Mouse (Mus musculus) limb, embryonic 14.5 days (tissue): ENCODE measurements at regions not wholly inside any gene's neighbourhood (a gene's known extent, or its start where the extent isn't known, plus 50 kb on each side); places are given as distances from the start of the nearest gene placed in this dataset. TPM values are rescaled to one million over a fixed set of nuclear protein-coding genes. Genes with fewer than 3 reads are reported as not detected.

Experiments
- ATAC-seq: fragments of 200-750 bp; cut with Nextera tagmentation; 2 replicates; pipeline ENCODE4 v1.8.0; 2017; ENCODE audit warnings: low read depth, moderate number of reproducible peaks, moderate TSS enrichment; ENCODE audit not compliant: low FRiP score
- DNase-seq: peaks from one replicate; pipeline ENCODE4 v3.0.0-alpha.2; 2015; ENCODE audit warnings: low spot score
- H3K27ac ChIP-seq: fragments of 300-500 bp; sonication (generic); replicated peaks from 2 replicates; pipeline ENCODE4 v1.5.1; 2014; ENCODE audit warnings: low read depth, mild to moderate bottlenecking, low read length, moderate library complexity, mixed read lengths
- H3K27me3 ChIP-seq: fragments of 300-500 bp; sonication (generic); 2 replicates; pipeline ENCODE4 v1.6.1; 2014; ENCODE audit warnings: low read length, mixed read lengths; ENCODE audit not compliant: control insufficient read depth, insufficient read depth
- H3K36me3 ChIP-seq: fragments of 300-500 bp; sonication (generic); 2 replicates; pipeline ENCODE4 v1.6.1; 2014; ENCODE audit warnings: mild to moderate bottlenecking, low read length, moderate library complexity, mixed read lengths; ENCODE audit not compliant: control insufficient read depth, insufficient read depth
- H3K4me1 ChIP-seq: fragments of 300-500 bp; sonication (generic); 2 replicates; pipeline ENCODE4 v1.6.1; 2014; ENCODE audit warnings: antibody characterized with exemption, low read length, mixed read lengths; ENCODE audit not compliant: control insufficient read depth, insufficient read depth
- H3K4me2 ChIP-seq: fragments of 300-500 bp; sonication (generic); replicated peaks from 2 replicates; pipeline ENCODE4 v1.6.1; 2014; ENCODE audit warnings: low read depth, mild to moderate bottlenecking, low read length, moderate library complexity; ENCODE audit not compliant: severe bottlenecking
- H3K4me3 ChIP-seq: fragments of 300-500 bp; sonication (generic); replicated peaks from 2 replicates; pipeline ENCODE4 v1.5.1; 2014; ENCODE audit warnings: low read length
- H3K9ac ChIP-seq: fragments of 300-500 bp; sonication (generic); 2 replicates; pipeline ENCODE4 v1.6.1; 2014; ENCODE audit warnings: mild to moderate bottlenecking, low read depth, low read length, moderate library complexity; ENCODE audit not compliant: severe bottlenecking
- H3K9me3 ChIP-seq: fragments of 300-500 bp; sonication (generic); 2 replicates; pipeline ENCODE4 v1.6.1; 2016; ENCODE audit warnings: low read length; ENCODE audit not compliant: control insufficient read depth
- POLR2A ChIP-seq: fragments of 200-500 bp; IDR thresholded peaks from 2 replicates; pipeline ENCODE4 v1.8.0; 2012; ENCODE audit warnings: inconsistent platforms, mild to moderate bottlenecking, moderate library complexity, borderline replicate concordance; ENCODE audit not compliant: insufficient read depth, insufficient read length; ENCODE audit errors: extremely low read depth
- WGBS: fragments of 180-500 bp; shearing (Covaris S2); extraction: QIAGEN DNeasy Blood & Tissue Kit; methylation state at CpG from one replicate; pipeline ENCODE4 v1.1.7; 2014; 5-methylcytosine and 5-hydroxymethylcytosine counted together
- microRNA counts: library from miRNA; unstranded; fragments of <30 nt; microRNA quantifications from one replicate; lab custom pipeline; 2016
- microRNA-seq: library from miRNA; unstranded; fragments of <30 nt; microRNA quantifications from one replicate; pipeline ENCODE4, GENCODE M21; 2016

GRCm38 (mm10) chr2:94239573-94239972 lies 81.8 kb upstream of the Hsd17b12 start:
- H3K4me2 ChIP-seq, result no peak overlapping the region
- 18% methylated on average over 9 of the region's 9 CpGs for WGBS
- ATAC-seq, result no peak

GRCm38 (mm10) chr2:94236479-94236878 lies 78.7 kb upstream of the Hsd17b12 start:
- Histone ChIP-seq H3K27ac (no peak overlapping the region), H3K36me3 (no peaks in the 10 kb centered on the region), H3K4me3 (no peak overlapping the region), H3K27me3 (peaks cover 44% of the 10 kb centered on the region), H3K9ac (no peak overlapping the region), H3K4me1 (0 out of 2 replicates have a peak, but pooled peaks cover under 1% of the 10 kb centered on the region), H3K4me2 (no peak overlapping the region), H3K9me3 (no peaks in the 10 kb centered on the region)
- DNase-seq, result no peak
- 50% methylated on average over 3 of the region's 3 CpGs for WGBS
- no peak for TF ChIP-seq POLR2A
- no peak for ATAC-seq

More at GRCm38 (mm10) chr2:94239573-94239972, 81.8 kb upstream of the Hsd17b12 start:
- no peak for TF ChIP-seq POLR2A
- peaks cover 74% of the 10 kb centered on the region for H3K27me3 ChIP-seq
- no peak overlapping the region for H3K27ac ChIP-seq
- H3K4me3 ChIP-seq, result no peak overlapping the region
- 0 out of 2 replicates have a peak, but pooled peaks cover 2% of the 10 kb centered on the region for H3K4me1 ChIP-seq
- H3K9ac ChIP-seq, result no peak overlapping the region
- no peak for DNase-seq
- no peaks in the 10 kb centered on the region for H3K36me3 ChIP-seq
- H3K9me3 ChIP-seq, result no peaks in the 10 kb centered on the region

- Histone ChIP-seq H3K9ac (no peak overlapping the region), H3K4me2 (no peak overlapping the region), H3K9me3 (no peaks in the 10 kb centered on the region), H3K4me3 (no peak overlapping the region), H3K27ac (no peak overlapping the region), H3K4me1 (no peaks in the 10 kb centered on the region), H3K36me3 (no peaks in the 10 kb centered on the region), H3K27me3 (peaks cover 16% of the 10 kb centered on the region)
- 91% methylated on average over 7 of the region's 7 CpGs for WGBS
- no peak for ATAC-seq
- no peak for DNase-seq
- no peak for TF ChIP-seq POLR2A
These were observed 75.8 kb upstream of the Hsd17b12 start for GRCm38 (mm10) chr2:94233597-94233996.

GRCm38 (mm10) chr2:94219421-94219820 lies 61.7 kb upstream of the Hsd17b12 start:
- H3K4me1 ChIP-seq, result no peaks in the 10 kb centered on the region
- TF ChIP-seq POLR2A, result no peak
- H3K4me3 ChIP-seq, result no peak overlapping the region
- no peaks in the 10 kb centered on the region for H3K9me3 ChIP-seq
- H3K27me3 ChIP-seq, result no peaks in the 10 kb centered on the region
- DNase-seq (no peak), ATAC-seq (no peak)
- H3K36me3 ChIP-seq, result no peaks in the 10 kb centered on the region
- H3K9ac ChIP-seq, result no peak overlapping the region
- no peak overlapping the region for H3K4me2 ChIP-seq
- no peak overlapping the region for H3K27ac ChIP-seq
- 35% methylated on average over 5 of the region's 5 CpGs for WGBS

- no peaks in the 10 kb centered on the region for H3K9me3 ChIP-seq
These were observed 59.7 kb upstream of the Hsd17b12 start for GRCm38 (mm10) chr2:94217481-94217880.

GRCm38 (mm10) chr2:94215455-94215854 lies 57.7 kb upstream of the Hsd17b12 start:
- Histone ChIP-seq H3K9ac (no peak overlapping the region), H3K27ac (no peak overlapping the region), H3K36me3 (no peaks in the 10 kb centered on the region), H3K4me2 (no peak overlapping the region), H3K4me1 (no peaks in the 10 kb centered on the region), H3K9me3 (no peaks in the 10 kb centered on the region), H3K27me3 (no peaks in the 10 kb centered on the region), H3K4me3 (no peak overlapping the region)
- DNase-seq (no peak), ATAC-seq (no peak)
- WGBS, result 83% methylated on average over 3 of the region's 3 CpGs
- no peak for TF ChIP-seq POLR2A

More at GRCm38 (mm10) chr2:94217481-94217880, 59.7 kb upstream of the Hsd17b12 start:
- Histone ChIP-seq H3K4me1 (no peaks in the 10 kb centered on the region), H3K27me3 (no peaks in the 10 kb centered on the region), H3K4me2 (no peak overlapping the region), H3K27ac (no peak overlapping the region), H3K4me3 (no peak overlapping the region), H3K9ac (no peak overlapping the region), H3K36me3 (no peaks in the 10 kb centered on the region)
- 92% methylated on average over 3 of the region's 3 CpGs for WGBS
- DNase-seq (no peak), ATAC-seq (no peak)
- TF ChIP-seq POLR2A, result no peak

MicroRNAs in the stretch of these regions (microRNA counts, 519-probe panel; counts per million panel counts)
- microRNA mmu-miR-129-3p (lab: Ali Mortazavi, UCI), result 1,926 counts per million, percentile 24 among the panel's probes with 10 or more counts
- 1,437 counts per million, percentile 10 among the panel's probes with 10 or more counts for microRNA mmu-miR-129-5p (lab: Ali Mortazavi, UCI)

Small RNA genes lying in the stretch of these regions (microRNA-seq; reads per million reads assigned to microRNA genes)
- gene Mir129-2 (not detected), gene Mir129b (not detected)
